Mouse (Mus musculus): ENCODE measurements around the gene Hspb6.

DNA sequence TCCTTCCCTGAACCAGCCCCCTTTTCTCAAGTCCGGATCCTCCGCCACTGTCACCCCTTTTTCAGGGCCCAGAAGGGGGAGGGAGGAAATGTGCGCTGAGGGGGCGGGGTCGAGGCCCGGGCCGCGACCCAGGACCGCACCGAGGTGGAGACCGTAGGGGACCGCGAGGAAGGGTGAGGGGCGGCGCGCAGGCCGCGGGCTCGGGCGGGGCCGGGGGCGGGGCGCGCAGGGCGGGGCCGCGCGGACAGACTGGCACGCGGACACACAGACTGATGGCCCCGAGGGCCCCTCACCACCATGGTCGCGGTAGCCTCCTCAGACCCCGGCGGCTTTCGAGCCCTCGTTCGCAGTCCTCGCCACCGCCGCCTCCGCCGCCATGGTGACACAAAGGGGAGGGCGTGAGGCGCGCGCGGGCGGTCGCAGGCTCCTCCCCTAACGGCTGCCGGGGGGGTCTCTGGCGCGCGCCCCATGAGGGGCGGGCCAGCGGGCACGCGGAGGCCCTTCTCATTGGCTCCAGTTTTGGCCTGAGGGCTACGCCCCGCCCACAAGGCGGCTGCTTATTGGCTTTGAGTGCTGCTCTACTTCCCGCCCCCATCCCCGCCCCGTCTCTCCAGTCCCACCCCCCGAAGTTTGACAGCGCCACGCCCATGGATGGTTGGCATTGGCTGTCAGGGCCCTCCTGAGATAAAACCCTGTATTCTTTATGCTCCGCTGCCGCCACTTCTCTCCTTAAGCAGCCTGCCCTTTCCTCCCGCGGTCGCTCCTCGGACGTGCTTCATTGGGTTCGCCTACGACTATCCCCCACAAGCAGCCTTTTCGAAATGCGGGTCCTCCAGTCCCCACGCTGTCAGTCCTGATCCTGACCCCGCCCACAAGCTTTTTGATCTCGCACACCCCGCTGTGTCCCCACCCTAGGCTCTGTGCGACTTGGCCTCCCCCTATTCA is 17.1 kb upstream of the Hspb6 start, which contains the start of gene Arhgap33:
- TF ChIP-seq CTCF (IDR thresholded peaks at IDR 0.05; ENCODE audit: control insufficient read depth, insufficient read depth, insufficient replicate concordance, low read depth, low read length) (no peak), POLR2A (IDR thresholded peaks at IDR 0.05; ENCODE audit: control insufficient read depth, low read depth, low read length) (0 out of 2 replicates have a peak, but pooled peaks have one; percentile 35)

All from testis, adult 2 months (tissue).